ENCODE assay signal across 22 mouse cellular contexts in the genomic region with DNA sequence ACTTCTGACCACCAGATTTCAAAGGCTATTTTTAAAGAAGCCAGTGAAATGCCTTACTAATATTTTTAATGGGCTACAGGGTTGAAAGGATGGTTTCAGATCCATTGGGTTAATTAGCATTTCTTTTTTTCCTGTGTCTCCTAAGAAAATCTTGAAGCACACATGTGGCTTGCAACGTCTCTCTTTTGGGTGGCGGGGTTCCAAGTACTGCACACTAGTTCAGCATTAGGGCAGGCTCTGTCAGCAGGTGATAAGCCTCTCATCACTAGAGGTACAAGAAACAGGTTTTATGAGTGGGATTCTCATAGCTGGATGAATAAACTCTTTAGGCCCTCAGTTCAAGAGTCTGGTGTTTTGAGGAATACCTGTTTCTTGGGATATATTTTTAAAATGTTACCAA.
DNase-seq lines count a peak whose midpoint lies in the region; ATAC-seq and TF ChIP-seq lines count a peak whose summit lies in the region.
"Had no signal": no experiment of that assay in that cellular context is flagged by ENCODE, and none has a peak within 500 bp of the region (broad histone marks: within the 10 kb centered on the region; RNA-seq: fewer than 3 reads in every experiment).

No protein-coding gene starts in this region.

- no peaks in the 10 kb centered on the region for H3K27me3 ChIP-seq in heart, adult 2 months (ENCODE audit: control insufficient read depth, insufficient read depth, low read length)
- no peaks in the 10 kb centered on the region for H3K27me3 ChIP-seq in liver, postnatal 0 days (ENCODE audit: insufficient read depth, low read length)
- H3K27me3 ChIP-seq: CH12.LX; embryonic facial prominence, embryonic 12.5 days; heart, embryonic 15.5 days; hindbrain, embryonic 12.5 days; limb, embryonic 15.5 days; stomach, embryonic 15.5 days had no signal

- no peak for TF ChIP-seq POLR2A in heart, adult 2 months (IDR thresholded peaks at IDR 0.05; ENCODE audit: insufficient read depth, low read depth, low read length)

- H3K4me1 ChIP-seq in heart, adult 2 months (ENCODE audit: control insufficient read depth, insufficient read depth, low read length): peaks cover 36% of the 10 kb centered on the region
- peaks cover 51% of the 10 kb centered on the region for H3K4me1 ChIP-seq in liver, postnatal 0 days (ENCODE audit: insufficient read depth)

- no peak overlapping the region for H3K4me2 ChIP-seq in liver, postnatal 0 days (ENCODE audit: low read depth, low read length)
- H3K4me2 ChIP-seq: embryonic facial prominence, embryonic 12.5 days; heart, embryonic 15.5 days; hindbrain, embryonic 12.5 days; limb, embryonic 15.5 days; stomach, embryonic 15.5 days had no signal

- WGBS in heart, adult 2 months: 56% methylated on average over 2 of the region's 2 CpGs
- WGBS in liver, postnatal 0 days (ENCODE audit: insufficient replicate concordance): 64% methylated on average over 2 of the region's 2 CpGs

- TF ChIP-seq EP300 in heart, adult 2 months (IDR thresholded peaks at IDR 0.05; ENCODE audit: insufficient read depth, low read depth, low read length): no peak
- peak; percentile 90 for TF ChIP-seq EP300 in liver, postnatal 0 days (IDR thresholded peaks at IDR 0.05; ENCODE audit: low read depth)

- peaks cover 5% of the 10 kb centered on the region for H3K36me3 ChIP-seq in heart, adult 2 months (ENCODE audit: control insufficient read depth, insufficient read depth, low read length)
- H3K36me3 ChIP-seq in liver, postnatal 0 days (replicated peaks; ENCODE audit: insufficient read depth, low read length): no peaks in the 10 kb centered on the region
- H3K36me3 ChIP-seq: embryonic facial prominence, embryonic 12.5 days; heart, embryonic 15.5 days; hindbrain, embryonic 12.5 days; limb, embryonic 15.5 days; stomach, embryonic 15.5 days had no signal

- peak; percentile 76 for ATAC-seq in liver, postnatal 0 days
- no peak for ATAC-seq in frontal cortex, adult (ENCODE audit: low TSS enrichment)
- ATAC-seq in CD4-positive, CD25-positive, alpha-beta regulatory T cell, adult 4 months: no peak
- ATAC-seq: forebrain, postnatal 0 days; lung, postnatal 0 days had no signal

- H3K9ac ChIP-seq in heart, adult 2 months (ENCODE audit: low read depth, low read length): no peak overlapping the region
- no peak overlapping the region for H3K9ac ChIP-seq in liver, postnatal 0 days (replicated peaks)
- H3K9ac ChIP-seq: embryonic facial prominence, embryonic 12.5 days; forebrain, postnatal 0 days; heart, embryonic 15.5 days; hindbrain, embryonic 12.5 days; limb, embryonic 15.5 days; stomach, embryonic 15.5 days had no signal

- TF ChIP-seq CTCF in heart, adult 2 months (IDR thresholded peaks at IDR 0.05): no peak
- no peak for TF ChIP-seq CTCF in liver, postnatal 0 days (IDR thresholded peaks at IDR 0.05; ENCODE audit: low read depth)

- no peak overlapping the region for H3K4me3 ChIP-seq in heart, adult 2 months
- no peak overlapping the region for H3K4me3 ChIP-seq in liver, postnatal 0 days (ENCODE audit: low read depth, low read length)
- H3K4me3 ChIP-seq: embryonic facial prominence, embryonic 12.5 days; heart, embryonic 15.5 days; hindbrain, embryonic 12.5 days; limb, embryonic 15.5 days; myocyte; stomach, embryonic 15.5 days had no signal

- H3K79me2 ChIP-seq in heart, adult 2 months (replicated peaks; ENCODE audit: control insufficient read depth, insufficient read depth, low read length): no peaks in the 10 kb centered on the region

- intact Hi-C loops in heart, adult 2 months (cut with DNase I): loop anchor here (2.0 to 5.0 kb wide), 3 partner anchors 60 to 232 kb away; no protein-coding TSS in a partner anchor

- peak overlapping the region; percentile 90 for H3K27ac ChIP-seq in heart, adult 2 months
- 0 out of 2 replicates have a peak overlapping the region, but pooled peaks have one; percentile 72 for H3K27ac ChIP-seq in liver, postnatal 0 days (ENCODE audit: low read depth)
- H3K27ac ChIP-seq: embryonic facial prominence, embryonic 12.5 days; heart, embryonic 15.5 days; hindbrain, embryonic 12.5 days; limb, embryonic 15.5 days; stomach, embryonic 15.5 days had no signal

- no peak for DNase-seq in heart, adult 2 months
- DNase-seq in heart, adult 9 months (ENCODE audit: low spot score in 2 of 2): no peak
- DNase-seq in c-Kit-positive CD71-positive TER-119-positive erythroid progenitor cells, embryonic 14.5 days (ENCODE audit: low spot score): peak; percentile 77
- DNase-seq in liver: peak; percentile 81
- DNase-seq in liver, postnatal 0 days: peak; percentile 45
- DNase-seq in frontal cortex, adult 2 months (ENCODE audit: extremely low spot score in 1 of 2, low spot score in 1 of 2): no peak
- DNase-seq: forebrain, postnatal 0 days; gastrocnemius, postnatal 14 days; kidney, adult 18-20 months; kidney, postnatal 10 days; midbrain, embryonic 14.5 days; thymus, adult 18-20 months had no signal

- H3K9me3 ChIP-seq in liver, postnatal 0 days (ENCODE audit: low read length): no peaks in the 10 kb centered on the region
- H3K9me3 ChIP-seq: embryonic facial prominence, embryonic 12.5 days; heart, embryonic 15.5 days; hindbrain, embryonic 12.5 days; limb, embryonic 15.5 days; stomach, embryonic 15.5 days had no signal

Comparison
In these comparisons a context has a peak if more than half of its experiments do, and no peak if none do; other contexts are left out.
1. DNase-seq: peak in c-Kit-positive CD71-positive TER-119-positive erythroid progenitor cells, embryonic 14.5 days (single experiment), liver (single experiment) and liver, postnatal 0 days (single experiment); none in heart, adult 2 months (0 of 2), heart, adult 9 months (0 of 2) and frontal cortex, adult 2 months (0 of 2).